Mouse (Mus musculus): ENCODE results near the gene Plekhg2. TPM values are rescaled to one million over a fixed set of nuclear protein-coding genes. Genes with fewer than 3 reads are reported as not detected.

The Plekhg2 gene
- polyA plus RNA-seq, 1 experiment from 2014 or later: 22.4 TPM

DNA sequence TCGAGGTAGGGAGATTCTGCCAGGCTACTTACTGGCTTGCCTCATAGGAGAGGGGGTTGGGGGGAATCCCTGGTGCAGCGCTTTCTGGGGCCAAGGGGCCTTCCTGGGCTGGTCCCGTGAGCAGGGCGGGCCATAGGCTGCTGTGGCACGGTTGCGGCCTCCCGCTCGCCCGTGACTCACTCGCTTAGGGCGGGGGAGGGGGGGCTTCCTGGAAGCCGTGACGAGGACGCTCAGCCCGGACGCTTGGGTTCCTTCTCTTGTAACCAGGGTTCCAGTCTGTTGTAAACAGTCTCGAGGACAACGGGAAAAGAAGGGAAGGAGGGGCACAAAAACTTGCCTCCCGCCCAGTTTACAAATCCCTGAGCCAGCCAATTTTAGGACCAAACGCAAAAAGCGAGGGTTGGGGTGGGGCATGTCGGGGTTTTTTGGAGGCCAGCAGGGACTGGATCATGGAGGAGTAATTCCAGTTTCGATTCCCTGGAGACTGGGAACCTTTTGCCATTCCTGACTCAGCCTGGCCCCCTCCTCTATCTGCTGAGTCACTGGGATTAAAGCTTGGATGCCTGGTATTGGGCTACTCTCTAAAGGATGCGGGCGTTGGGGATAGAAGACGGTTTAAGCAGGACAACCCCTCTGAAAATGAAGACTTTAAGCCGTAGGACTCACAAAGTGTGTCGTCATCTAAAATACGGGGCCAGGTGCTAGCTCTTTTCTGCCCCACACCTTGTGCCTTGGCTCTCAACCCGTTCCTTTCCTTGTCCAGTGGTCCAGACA, 8.8 kb upstream of the Plekhg2 start:
- Histone ChIP-seq H3K9ac (replicated peaks; ENCODE audit: low read depth) (peak overlapping the region; percentile 67), H3K36me3 (ENCODE audit: insufficient read depth, low read length) (peaks cover 7% of the 10 kb centered on the region; the same call in 1 of the 2 replicates), H3K9me3 (ENCODE audit: low read length) (no peaks in the 10 kb centered on the region), H3K4me2 (replicated peaks; ENCODE audit: low read depth, low read length) (peak overlapping the region; percentile 94), H3K4me1 (ENCODE audit: insufficient read depth, low read depth, low read length) (peaks cover 21% of the 10 kb centered on the region), H3K27ac (ENCODE audit: low read length) (peak overlapping the region; percentile 99), H3K27me3 (replicated peaks; ENCODE audit: insufficient read depth, low read length) (no peaks in the 10 kb centered on the region), H3K4me3 (ENCODE audit: low read depth, low read length) (peak overlapping the region; percentile 39)
- peak; percentile 98 for DNase-seq (ENCODE audit: low spot score)
- peak; percentile 68 for ATAC-seq
- TF ChIP-seq EP300 (IDR thresholded peaks at IDR 0.05) (peak; percentile 88), CTCF (IDR thresholded peaks at IDR 0.05) (no peak)
- WGBS: 2% methylated on average over 30 of the region's 30 CpGs

DNA sequence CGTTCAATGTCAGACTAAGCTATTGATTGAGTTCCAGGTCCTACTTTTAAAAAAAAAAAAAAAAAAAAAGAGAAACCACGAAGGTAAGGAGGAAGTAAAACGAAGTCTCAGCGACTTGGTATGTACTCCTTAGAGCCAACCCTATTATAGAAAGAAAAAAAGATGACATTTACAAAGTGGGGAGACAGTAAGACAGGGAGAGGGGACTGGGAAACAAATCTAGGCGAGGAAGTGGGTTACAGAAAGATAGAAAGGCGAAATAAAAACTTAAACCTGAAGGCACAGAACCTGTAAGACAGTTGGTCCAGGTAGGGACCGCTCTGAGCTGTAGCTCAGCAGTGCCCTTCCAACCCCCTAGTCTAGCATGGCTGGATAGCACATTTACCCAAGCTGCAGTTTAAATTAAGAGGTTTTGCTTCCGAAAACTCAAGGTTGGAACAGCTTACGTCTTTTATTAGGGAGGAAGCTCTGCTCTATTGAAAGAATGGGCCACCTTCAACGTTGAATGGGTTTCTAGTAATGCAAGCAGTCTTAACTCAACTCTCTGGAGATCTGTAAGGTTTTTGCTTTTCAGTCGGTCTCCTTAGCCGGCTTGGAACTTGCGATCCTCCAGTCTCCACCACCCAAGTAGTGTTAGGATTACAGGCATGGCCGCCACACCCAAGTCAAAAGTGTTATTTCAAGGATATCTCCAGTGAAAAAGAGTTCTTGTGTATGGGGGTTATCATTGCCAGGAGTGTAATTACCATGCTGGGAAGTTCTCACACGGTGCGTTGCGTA, 8.0 kb upstream of the Plekhg2 start, which contains the start of gene Zfp36:
Gene Zfp36 (minus strand): TSS at position 17 of the 780 bp plus-strand sequence.
- peaks cover 21% of the 10 kb centered on the region for H3K4me1 ChIP-seq (ENCODE audit: insufficient read depth, low read depth, low read length)
- DNase-seq (ENCODE audit: low spot score) (peak; percentile 23), ATAC-seq (no peak)
- H3K36me3 ChIP-seq (ENCODE audit: insufficient read depth, low read length): peaks cover 7% of the 10 kb centered on the region; the same call in 1 of the 2 replicates
- 29% methylated on average over 16 of the region's 17 CpGs for WGBS
- peak within 1 kb of the TSS; percentile 94 for H3K4me2 ChIP-seq (replicated peaks; ENCODE audit: low read depth, low read length)
- no peaks in the 10 kb centered on the region for H3K9me3 ChIP-seq (ENCODE audit: low read length)
- peak within 1 kb of the TSS; percentile 87 for H3K4me3 ChIP-seq (ENCODE audit: low read depth, low read length)
- H3K27ac ChIP-seq (ENCODE audit: low read length): peak within 1 kb of the TSS; percentile 99
- TF ChIP-seq CTCF (IDR thresholded peaks at IDR 0.05): no peak; the same call in 1 of the 2 replicates
- TF ChIP-seq EP300 (IDR thresholded peaks at IDR 0.05): no peak
- peak within 1 kb of the TSS; percentile 98 for H3K9ac ChIP-seq (replicated peaks; ENCODE audit: low read depth)
- no peaks in the 10 kb centered on the region for H3K27me3 ChIP-seq (replicated peaks; ENCODE audit: insufficient read depth, low read length)

DNA sequence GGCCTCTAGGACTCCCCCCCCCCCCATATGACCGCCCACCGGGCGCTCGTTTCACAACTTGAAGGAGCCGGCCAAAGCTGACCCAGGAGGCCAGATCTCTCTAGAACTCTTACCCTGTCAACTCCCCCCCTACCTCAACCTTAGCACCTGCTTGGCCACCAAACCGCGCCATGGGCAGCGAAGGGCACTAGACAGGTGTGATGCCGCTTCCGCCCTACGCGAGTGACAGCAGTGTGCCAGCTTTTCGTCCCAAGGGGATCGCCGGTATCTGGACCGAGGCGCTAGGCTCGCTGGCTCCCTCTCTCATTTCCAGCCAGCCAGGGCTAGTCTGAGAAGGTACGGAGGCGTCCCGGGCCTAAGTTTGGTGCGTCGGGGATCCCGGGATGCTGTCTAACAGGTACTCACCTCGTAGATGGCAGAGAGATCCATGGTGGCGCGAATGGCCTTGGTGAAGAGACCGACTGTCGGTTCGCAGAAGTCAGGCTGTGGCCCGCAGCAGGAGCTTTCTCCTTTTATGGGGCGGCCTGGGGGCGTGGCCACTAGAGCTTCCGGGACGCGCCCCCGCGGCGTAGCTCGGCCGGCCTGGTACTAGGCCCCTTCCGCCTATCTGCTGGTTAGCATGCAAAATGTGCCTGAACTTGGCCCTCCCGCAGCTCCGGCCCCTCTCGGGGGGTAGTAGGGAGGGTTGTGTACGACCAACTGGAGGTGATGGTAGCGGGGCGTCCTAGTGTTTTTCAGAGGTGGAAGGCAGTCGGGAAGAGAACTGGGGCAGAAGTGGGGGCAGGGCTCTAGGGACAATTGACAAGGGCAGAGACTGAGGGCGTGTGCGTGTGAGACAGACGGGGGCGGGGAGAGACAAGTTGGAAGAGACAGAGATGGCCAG, 6.6 kb upstream of the Plekhg2 start:
- Histone ChIP-seq H3K36me3 (ENCODE audit: insufficient read depth, low read length) (peaks cover 7% of the 10 kb centered on the region; the same call in 1 of the 2 replicates), H3K27me3 (replicated peaks; ENCODE audit: insufficient read depth, low read length) (no peaks in the 10 kb centered on the region), H3K9ac (replicated peaks; ENCODE audit: low read depth) (peak overlapping the region; percentile 98), H3K9me3 (ENCODE audit: low read length) (no peaks in the 10 kb centered on the region), H3K27ac (ENCODE audit: low read length) (peak overlapping the region; percentile 99), H3K4me2 (replicated peaks; ENCODE audit: low read depth, low read length) (peak overlapping the region; percentile 94), H3K4me1 (ENCODE audit: insufficient read depth, low read depth, low read length) (peaks cover 25% of the 10 kb centered on the region), H3K4me3 (ENCODE audit: low read depth, low read length) (peak overlapping the region; percentile 87)
- DNase-seq (ENCODE audit: low spot score) (peak; percentile 98), ATAC-seq (peak; percentile 37)
- TF ChIP-seq EP300 (IDR thresholded peaks at IDR 0.05) (peak; percentile 88), CTCF (IDR thresholded peaks at IDR 0.05) (0 out of 2 replicates have a peak, but pooled peaks have one; percentile 1)
- WGBS: 2% methylated on average over 53 of the region's 53 CpGs

DNA sequence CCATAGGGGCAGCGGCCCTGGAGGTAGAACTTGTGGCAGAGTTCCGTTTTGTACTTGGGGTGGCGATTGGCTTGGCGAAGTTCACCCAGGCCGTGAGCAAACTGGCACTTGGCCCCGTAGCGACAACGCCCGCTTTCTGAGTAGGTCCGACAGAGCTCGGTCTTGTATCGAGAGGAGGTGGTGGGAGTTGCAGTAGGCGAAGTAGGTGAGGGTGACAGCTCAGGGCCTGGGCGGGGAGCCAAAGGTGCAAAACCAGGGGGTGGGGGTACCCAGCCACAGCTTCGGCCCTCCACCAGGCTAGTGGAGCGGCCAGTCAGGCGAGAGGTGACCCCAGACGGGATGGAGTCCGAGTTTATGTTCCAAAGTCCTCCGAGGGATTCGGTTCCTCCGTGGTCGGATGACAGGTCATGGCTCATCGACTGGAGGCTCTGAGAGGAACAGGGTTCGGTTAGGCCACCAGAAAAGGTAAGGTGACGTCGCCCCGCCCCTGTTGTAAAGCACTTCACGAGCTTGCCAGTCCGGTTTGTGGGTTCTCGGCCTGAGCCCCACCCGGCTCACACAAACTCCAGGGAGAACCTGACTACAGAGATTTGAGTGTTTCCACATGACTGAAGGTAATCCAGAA, 5.8 kb upstream of the Plekhg2 start:
- Histone ChIP-seq H3K9me3 (ENCODE audit: low read length) (no peaks in the 10 kb centered on the region), H3K4me2 (replicated peaks; ENCODE audit: low read depth, low read length) (peak overlapping the region; percentile 94), H3K27me3 (replicated peaks; ENCODE audit: insufficient read depth, low read length) (no peaks in the 10 kb centered on the region), H3K4me1 (ENCODE audit: insufficient read depth, low read depth, low read length) (peaks cover 22% of the 10 kb centered on the region), H3K36me3 (ENCODE audit: insufficient read depth, low read length) (peaks cover 7% of the 10 kb centered on the region; the same call in 1 of the 2 replicates), H3K4me3 (ENCODE audit: low read depth, low read length) (peak overlapping the region; percentile 87), H3K27ac (ENCODE audit: low read length) (peak overlapping the region; percentile 99), H3K9ac (replicated peaks; ENCODE audit: low read depth) (peak overlapping the region; percentile 98)
- DNase-seq (ENCODE audit: low spot score): peak; percentile 89
- no peak for ATAC-seq
- 9% methylated on average over 32 of the region's 32 CpGs for WGBS
- TF ChIP-seq CTCF (IDR thresholded peaks at IDR 0.05): no peak
- no peak; the same call in 1 of the 2 replicates for TF ChIP-seq EP300 (IDR thresholded peaks at IDR 0.05)
